Mouse (Mus musculus) neural tube, embryonic 14.5 days (tissue): ENCODE data around the gene Prorsd1. TPM values are rescaled to one million over a fixed set of nuclear protein-coding genes. Genes with fewer than 3 reads are reported as not detected.
A peak's percentile ranks its signal among the peaks of the same experiment; 100 is the strongest.
"Not testable (repeated sequence)": the region's sequence is repeated elsewhere in the genome, so short reads cannot be mapped to it uniquely, and the experiment has no call there.

ENCODE experiments used
- ATAC-seq: fragments of 200-750 bp; cut with Nextera tagmentation; 2 replicates; pipeline ENCODE4 v1.8.0; 2017; ENCODE audit warnings: low read depth, mild to moderate bottlenecking, moderate TSS enrichment, moderate library complexity
- H3K27ac ChIP-seq: fragments of 300-500 bp; sonication (generic); 2 replicates; pipeline ENCODE4 v1.5.1; 2014; ENCODE audit warnings: low read depth, mild to moderate bottlenecking, control low read depth, low read length, moderate library complexity, mixed read lengths
- H3K27me3 ChIP-seq: fragments of 300-500 bp; sonication (generic); 2 replicates; pipeline ENCODE4 v1.6.1; 2014; ENCODE audit warnings: low read length; ENCODE audit not compliant: control insufficient read depth, insufficient read depth
- H3K36me3 ChIP-seq: fragments of 300-500 bp; sonication (generic); 2 replicates; pipeline ENCODE4 v1.6.1; 2014; ENCODE audit warnings: low read length, mixed read lengths; ENCODE audit not compliant: control insufficient read depth, insufficient read depth
- H3K4me1 ChIP-seq: fragments of 300-500 bp; sonication (generic); 2 replicates; pipeline ENCODE4 v1.6.1; 2014; ENCODE audit warnings: low read length; ENCODE audit not compliant: control insufficient read depth, insufficient read depth
- H3K4me2 ChIP-seq: fragments of 300-500 bp; sonication (generic); 2 replicates; pipeline ENCODE4 v1.6.1; 2014; ENCODE audit warnings: mild to moderate bottlenecking, low read depth, low read length, control low read depth
- H3K4me3 ChIP-seq: fragments of 300-500 bp; sonication (generic); 2 replicates; pipeline ENCODE4 v1.5.1; 2014; ENCODE audit warnings: low read depth, low read length, control low read depth, mixed read lengths
- H3K9ac ChIP-seq: fragments of 300-500 bp; sonication (generic); replicated peaks from 2 replicates; pipeline ENCODE4 v1.6.1; 2014; ENCODE audit warnings: low read depth, mild to moderate bottlenecking, control low read depth, low read length, mixed read lengths
- H3K9me3 ChIP-seq: fragments of 300-500 bp; sonication (generic); 2 replicates; pipeline ENCODE4 v1.6.1; 2016; ENCODE audit warnings: low read length; ENCODE audit not compliant: control insufficient read depth
- WGBS: fragments of 180-500 bp; shearing (Covaris S2); extraction: QIAGEN DNeasy Blood & Tissue Kit; methylation state at CpG from one replicate; pipeline ENCODE4 v1.1.7; 2014; 5-methylcytosine and 5-hydroxymethylcytosine counted together
- polyA plus RNA-seq: library from polyadenylated mRNA; unstranded; fragments of >200 nt; fragmentation: Nextera tagmentation; extraction: Ambion mirVana; gene quantifications from 2 replicates; pipeline ENCODE4 v1.2.1, GENCODE M21; 2014

The Prorsd1 gene
- polyA plus RNA-seq, 1 experiment from 2014 or later: 14.8 TPM

- Histone ChIP-seq H3K27ac (no peak overlapping the region), H3K9ac (peak overlapping the region; percentile 80; the same call in 1 of the 2 replicates), H3K36me3 (peaks cover 23% of the 10 kb centered on the region), H3K27me3 (no peaks in the 10 kb centered on the region), H3K9me3 (no peaks in the 10 kb centered on the region), H3K4me1 (peaks cover 8% of the 10 kb centered on the region; the same call in 1 of the 2 replicates), H3K4me3 (peak overlapping the region; percentile 63), H3K4me2 (peak overlapping the region; percentile 60)
- ATAC-seq: no peak
- 25% methylated on average over 2 of the region's 2 CpGs for WGBS
Measured at GRCm38 (mm10) chr11:29546762-29547161, 31.9 kb upstream of the Prorsd1 start.

- H3K4me2 ChIP-seq: peak overlapping the region; percentile 60
- ATAC-seq, H3K27ac ChIP-seq, H3K9me3 ChIP-seq, H3K27me3 ChIP-seq, H3K9ac ChIP-seq, H3K4me1 ChIP-seq: not testable (repeated sequence)
- peaks cover 28% of the 10 kb centered on the region for H3K36me3 ChIP-seq
- 90% methylated on average over 2 of the region's 2 CpGs for WGBS
- peak overlapping the region; percentile 63; the same call in 1 of the 2 replicates for H3K4me3 ChIP-seq
Measured at GRCm38 (mm10) chr11:29546297-29546696, 31.5 kb upstream of the Prorsd1 start.

- 90% methylated on average over 4 of the region's 4 CpGs for WGBS
- not testable (repeated sequence) for H3K27me3 ChIP-seq, ATAC-seq
Measured at GRCm38 (mm10) chr11:29545150-29545752, 30.4 kb upstream of the Prorsd1 start.

GRCm38 (mm10) chr11:29544225-29544945 is 29.6 kb upstream of the Prorsd1 start:
- Histone ChIP-seq H3K4me2 (no peak overlapping the region), H3K36me3 (peaks cover 29% of the 10 kb centered on the region), H3K27ac (no peak overlapping the region), H3K27me3 (no peaks in the 10 kb centered on the region), H3K9ac (no peak overlapping the region), H3K4me3 (no peak overlapping the region), H3K9me3 (no peaks in the 10 kb centered on the region), H3K4me1 (peaks cover 8% of the 10 kb centered on the region; the same call in 1 of the 2 replicates)
- no peak for ATAC-seq
- WGBS: 94% methylated on average over 3 of the region's 3 CpGs

More at GRCm38 (mm10) chr11:29545150-29545752, 30.4 kb upstream of the Prorsd1 start:
- not testable (repeated sequence) for H3K27ac ChIP-seq, H3K4me1 ChIP-seq, H3K9ac ChIP-seq, H3K4me2 ChIP-seq, H3K9me3 ChIP-seq, H3K4me3 ChIP-seq
- peaks cover 29% of the 10 kb centered on the region for H3K36me3 ChIP-seq

- Histone ChIP-seq H3K36me3 (peaks cover 35% of the 10 kb centered on the region), H3K9me3 (no peaks in the 10 kb centered on the region), H3K27ac (no peak overlapping the region), H3K9ac (no peak overlapping the region), H3K4me1 (no peaks in the 10 kb centered on the region), H3K4me2 (no peak overlapping the region), H3K27me3 (no peaks in the 10 kb centered on the region), H3K4me3 (no peak overlapping the region)
- WGBS: 97% methylated on average over 1 of the region's 1 CpGs
- ATAC-seq: no peak
Measured at GRCm38 (mm10) chr11:29538201-29538600, 23.4 kb upstream of the Prorsd1 start.

GRCm38 (mm10) chr11:29525988-29526794 is 11.4 kb upstream of the Prorsd1 start, which contains the start of gene Mtif2:
Gene Mtif2 (plus strand): TSS chr11:29526408.
- Histone ChIP-seq H3K27me3 (no peaks in the 10 kb centered on the region), H3K4me2 (peak within 1 kb of the TSS; percentile 85), H3K4me3 (peak within 1 kb of the TSS; percentile 66), H3K9me3 (no peaks in the 10 kb centered on the region), H3K9ac (peak within 1 kb of the TSS; percentile 77), H3K27ac (peak within 1 kb of the TSS; percentile 78), H3K36me3 (peaks cover 5% of the 10 kb centered on the region), H3K4me1 (peaks cover 11% of the 10 kb centered on the region)
- WGBS: 2% methylated on average over 47 of the region's 47 CpGs
- peak; percentile 98 for ATAC-seq

GRCm38 (mm10) chr11:29514325-29514681 is 530 bp downstream of the Prorsd1 start:
- Histone ChIP-seq H3K9me3 (no peaks in the 10 kb centered on the region), H3K4me3 (peak overlapping the region; percentile 45), H3K4me2 (peak overlapping the region; percentile 63), H3K36me3 (no peaks in the 10 kb centered on the region; the same call in 1 of the 2 replicates), H3K27me3 (no peaks in the 10 kb centered on the region), H3K27ac (no peak overlapping the region; the same call in 1 of the 2 replicates), H3K9ac (peak overlapping the region; percentile 43), H3K4me1 (no peaks in the 10 kb centered on the region)
- 25% methylated on average over 10 of the region's 10 CpGs for WGBS
- ATAC-seq: peak; percentile 13; the same call in 1 of the 2 replicates

GRCm38 (mm10) chr11:29512818-29513535 is 1.9 kb downstream of the Prorsd1 start:
- H3K4me1 ChIP-seq: no peaks in the 10 kb centered on the region

More at GRCm38 (mm10) chr11:29512818-29513535, 1.9 kb downstream of the Prorsd1 start:
- Histone ChIP-seq H3K4me2 (no peak overlapping the region), H3K9me3 (no peaks in the 10 kb centered on the region), H3K27me3 (no peaks in the 10 kb centered on the region), H3K9ac (no peak overlapping the region), H3K4me3 (no peak overlapping the region), H3K36me3 (peaks cover 1% of the 10 kb centered on the region; the same call in 1 of the 2 replicates), H3K27ac (no peak overlapping the region)
- no peak for ATAC-seq
- 95% methylated on average over 4 of the region's 4 CpGs for WGBS
